Mouse (Mus musculus) liver, embryonic 15.5 days (tissue): ENCODE measurements at regions not wholly inside any gene's neighbourhood (a gene's known extent, or its start where the extent isn't known, plus 50 kb on each side); places are given as distances from the start of the nearest gene placed in this dataset.

Experiments used
- ATAC-seq: fragments of 200-750 bp; cut with Nextera tagmentation; 2 replicates; pipeline ENCODE4 v1.8.0; 2017; ENCODE audit warnings: moderate number of reproducible peaks, mild to moderate bottlenecking, moderate library complexity; ENCODE audit not compliant: insufficient read depth
- H3K27ac ChIP-seq: fragments of 300-500 bp; sonication (generic); replicated peaks from 2 replicates; pipeline ENCODE4 v1.5.1; 2015; ENCODE audit warnings: mild to moderate bottlenecking, inconsistent platforms
- H3K27me3 ChIP-seq: fragments of 300-500 bp; sonication (generic); 2 replicates; pipeline ENCODE4 v1.6.1; 2015; ENCODE audit warnings: mild to moderate bottlenecking, inconsistent platforms
- H3K36me3 ChIP-seq: fragments of 300-500 bp; sonication (generic); replicated peaks from 2 replicates; pipeline ENCODE4 v1.6.1; 2015; ENCODE audit warnings: moderate library complexity, mild to moderate bottlenecking, inconsistent platforms
- H3K4me1 ChIP-seq: fragments of 300-500 bp; sonication (generic); replicated peaks from 2 replicates; pipeline ENCODE4 v1.6.1; 2015; ENCODE audit warnings: inconsistent platforms
- H3K4me2 ChIP-seq: fragments of 300-500 bp; sonication (generic); 2 replicates; pipeline ENCODE4 v1.6.1; 2015; ENCODE audit warnings: moderate library complexity, mild to moderate bottlenecking, inconsistent platforms
- H3K4me3 ChIP-seq: fragments of 300-500 bp; sonication (generic); replicated peaks from 2 replicates; pipeline ENCODE4 v1.5.1; 2015; ENCODE audit warnings: mild to moderate bottlenecking, inconsistent platforms
- H3K9ac ChIP-seq: fragments of 300-500 bp; sonication (generic); 2 replicates; pipeline ENCODE4 v1.6.1; 2015; ENCODE audit warnings: moderate library complexity, mild to moderate bottlenecking, inconsistent platforms
- H3K9me3 ChIP-seq: fragments of 300-500 bp; sonication (generic); replicated peaks from 2 replicates; pipeline ENCODE4 v1.6.1; 2016; ENCODE audit warnings: inconsistent platforms
- WGBS: fragments of 180-500 bp; shearing (Covaris S2); methylation state at CpG from one replicate; pipeline ENCODE4 v1.1.7; 2015; ENCODE audit warnings: mixed read lengths; ENCODE audit not compliant: insufficient replicate concordance; 5-methylcytosine and 5-hydroxymethylcytosine counted together

GRCm38 (mm10) chr15:50360033-50360988 is 3524.4 kb upstream of the Gm7489 start:
- H3K4me1 ChIP-seq: peaks cover 5% of the 10 kb centered on the region
- no peak overlapping the region for H3K9ac ChIP-seq
- no peaks in the 10 kb centered on the region for H3K9me3 ChIP-seq
- H3K27me3 ChIP-seq: no peaks in the 10 kb centered on the region
- H3K27ac ChIP-seq: peak overlapping the region; percentile 53
- no peak overlapping the region for H3K4me3 ChIP-seq
- no peaks in the 10 kb centered on the region for H3K36me3 ChIP-seq
- no peak overlapping the region for H3K4me2 ChIP-seq
- peak; percentile 66 for ATAC-seq
- 56% methylated on average over 5 of the region's 5 CpGs for WGBS

- peak overlapping the region; percentile 30; the same call in 1 of the 2 replicates for H3K4me3 ChIP-seq
- 14% methylated on average over 8 of the region's 8 CpGs for WGBS
- 0 out of 2 replicates have a peak, but pooled peaks have one; percentile 44 for ATAC-seq
These were observed 3523.4 kb upstream of the Gm7489 start for GRCm38 (mm10) chr15:50361334-50361733.

GRCm38 (mm10) chr15:50361751-50362507 is 3522.8 kb upstream of the Gm7489 start:
- Histone ChIP-seq H3K27ac (no peak overlapping the region), H3K27me3 (no peaks in the 10 kb centered on the region), H3K4me2 (peak overlapping the region; percentile 57), H3K9ac (no peak overlapping the region), H3K36me3 (no peaks in the 10 kb centered on the region), H3K4me1 (peaks cover 5% of the 10 kb centered on the region), H3K9me3 (no peaks in the 10 kb centered on the region), H3K4me3 (peak overlapping the region; percentile 30; the same call in 1 of the 2 replicates)
- 0 out of 2 replicates have a peak, but pooled peaks have one; percentile 34 for ATAC-seq
- 8% methylated on average over 4 of the region's 4 CpGs for WGBS

More at GRCm38 (mm10) chr15:50361334-50361733, 3523.4 kb upstream of the Gm7489 start:
- Histone ChIP-seq H3K36me3 (no peaks in the 10 kb centered on the region), H3K9me3 (no peaks in the 10 kb centered on the region), H3K4me2 (peak overlapping the region; percentile 57), H3K9ac (no peak overlapping the region), H3K4me1 (peaks cover 5% of the 10 kb centered on the region), H3K27ac (peak overlapping the region; percentile 45; the same call in 1 of the 2 replicates), H3K27me3 (no peaks in the 10 kb centered on the region)

- no peak overlapping the region for H3K4me3 ChIP-seq
- no peaks in the 10 kb centered on the region for H3K27me3 ChIP-seq
- no peaks in the 10 kb centered on the region for H3K9me3 ChIP-seq
- H3K36me3 ChIP-seq: no peaks in the 10 kb centered on the region
- no peak overlapping the region for H3K4me2 ChIP-seq
- no peak for ATAC-seq
- H3K4me1 ChIP-seq: no peaks in the 10 kb centered on the region
- 46% methylated on average over 7 of the region's 7 CpGs for WGBS
- H3K9ac ChIP-seq: no peak overlapping the region
- H3K27ac ChIP-seq: no peak overlapping the region
These were observed 3484.5 kb upstream of the Gm7489 start for GRCm38 (mm10) chr15:50400006-50400781.

GRCm38 (mm10) chr15:50401386-50401785 is 3483.3 kb upstream of the Gm7489 start:
- WGBS: 68% methylated on average over 2 of the region's 2 CpGs
- Histone ChIP-seq H3K9ac (no peak overlapping the region), H3K9me3 (no peaks in the 10 kb centered on the region), H3K4me3 (no peak overlapping the region), H3K4me1 (no peaks in the 10 kb centered on the region), H3K27me3 (no peaks in the 10 kb centered on the region), H3K4me2 (no peak overlapping the region), H3K27ac (no peak overlapping the region), H3K36me3 (no peaks in the 10 kb centered on the region)
- ATAC-seq: no peak

GRCm38 (mm10) chr15:50402551-50402950 is 3482.2 kb upstream of the Gm7489 start:
- H3K4me2 ChIP-seq: no peak overlapping the region
- H3K36me3 ChIP-seq: no peaks in the 10 kb centered on the region
- ATAC-seq: no peak
- H3K4me3 ChIP-seq: no peak overlapping the region
- 12% methylated on average over 1 of the region's 1 CpGs for WGBS
- H3K27me3 ChIP-seq: no peaks in the 10 kb centered on the region
- no peaks in the 10 kb centered on the region for H3K9me3 ChIP-seq
- H3K4me1 ChIP-seq: no peaks in the 10 kb centered on the region
- H3K9ac ChIP-seq: no peak overlapping the region
- H3K27ac ChIP-seq: no peak overlapping the region

GRCm38 (mm10) chr15:50403883-50404282 is 3480.8 kb upstream of the Gm7489 start:
- Histone ChIP-seq H3K36me3 (no peaks in the 10 kb centered on the region), H3K4me3 (no peak overlapping the region), H3K27ac (no peak overlapping the region), H3K4me2 (no peak overlapping the region), H3K9me3 (no peaks in the 10 kb centered on the region), H3K4me1 (no peaks in the 10 kb centered on the region), H3K9ac (no peak overlapping the region), H3K27me3 (no peaks in the 10 kb centered on the region)
- WGBS: 54% methylated on average over 2 of the region's 2 CpGs
- ATAC-seq: no peak

GRCm38 (mm10) chr15:50408985-50409384 is 3475.7 kb upstream of the Gm7489 start:
- Histone ChIP-seq H3K4me3 (no peak overlapping the region), H3K36me3 (no peaks in the 10 kb centered on the region), H3K4me1 (no peaks in the 10 kb centered on the region), H3K9me3 (no peaks in the 10 kb centered on the region), H3K4me2 (no peak overlapping the region), H3K27me3 (no peaks in the 10 kb centered on the region), H3K27ac (no peak overlapping the region), H3K9ac (no peak overlapping the region)
- WGBS: 39% methylated on average over 2 of the region's 2 CpGs
- ATAC-seq: no peak

- no peaks in the 10 kb centered on the region for H3K36me3 ChIP-seq
- no peak for ATAC-seq
- 67% methylated on average over 1 of the region's 1 CpGs for WGBS
- no peaks in the 10 kb centered on the region for H3K9me3 ChIP-seq
- H3K27me3 ChIP-seq: no peaks in the 10 kb centered on the region
- no peak overlapping the region for H3K27ac ChIP-seq
- no peak overlapping the region for H3K9ac ChIP-seq
- no peak overlapping the region for H3K4me2 ChIP-seq
- no peak overlapping the region for H3K4me3 ChIP-seq
- no peaks in the 10 kb centered on the region for H3K4me1 ChIP-seq
These were observed 3467.1 kb upstream of the Gm7489 start for GRCm38 (mm10) chr15:50417641-50418040.

GRCm38 (mm10) chr15:50423082-50423665 is 3461.5 kb upstream of the Gm7489 start:
- H3K9ac ChIP-seq: no peak overlapping the region
- no peak overlapping the region for H3K4me2 ChIP-seq
- no peaks in the 10 kb centered on the region for H3K27me3 ChIP-seq
- no peak overlapping the region for H3K4me3 ChIP-seq
- H3K9me3 ChIP-seq: no peaks in the 10 kb centered on the region
- no peak for ATAC-seq
- H3K36me3 ChIP-seq: no peaks in the 10 kb centered on the region
- H3K4me1 ChIP-seq: no peaks in the 10 kb centered on the region
- no peak overlapping the region for H3K27ac ChIP-seq
- WGBS: 64% methylated on average over 5 of the region's 5 CpGs
